Mouse (Mus musculus): ENCODE results near the gene Tbc1d1. TPM values are rescaled to one million over a fixed set of nuclear protein-coding genes. Genes with fewer than 3 reads are reported as not detected.

Gene Tbc1d1
- total and polyA plus RNA-seq, 2 experiments: 2.2 to 8.1 TPM

DNA sequence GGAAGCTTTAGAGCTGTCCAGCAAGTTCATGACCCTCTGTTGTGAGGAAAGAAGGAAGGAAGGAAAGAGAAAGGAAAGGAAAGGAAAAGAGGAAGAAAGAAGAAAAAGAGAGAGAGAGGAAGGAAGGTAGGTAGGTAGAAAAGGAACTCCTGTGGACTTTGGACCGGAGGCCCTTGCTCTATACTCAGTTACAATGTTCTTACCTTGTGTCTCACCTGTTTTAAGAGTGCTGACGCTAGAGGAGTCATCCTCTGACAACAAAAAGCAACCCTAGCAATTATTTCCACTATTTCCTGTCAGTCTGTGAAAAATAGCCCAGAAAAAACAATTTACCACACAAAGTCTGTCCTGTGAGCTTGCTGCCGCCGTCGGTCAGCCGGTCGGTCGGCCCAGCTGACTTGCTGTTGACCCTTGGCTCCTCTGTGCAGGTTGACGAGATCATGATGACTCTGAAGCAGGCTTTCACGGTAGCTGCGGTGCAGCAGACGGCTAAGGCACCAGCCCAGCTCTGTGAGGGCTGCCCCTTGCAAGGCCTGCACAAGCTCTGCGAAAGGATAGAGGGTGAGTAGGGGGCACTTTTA is 107.9 kb downstream of the Tbc1d1 start:
- no peaks in the 10 kb centered on the region for H3K4me1 ChIP-seq (ENCODE audit: control insufficient read depth, insufficient read depth, low read length)
- no peak for TF ChIP-seq POLR2A (IDR thresholded peaks at IDR 0.05; ENCODE audit: extremely low read depth, insufficient read depth, low read length)
- no peak for TF ChIP-seq CTCF (IDR thresholded peaks at IDR 0.05; ENCODE audit: low read depth, low read length)
- H3K27me3 ChIP-seq (ENCODE audit: control insufficient read depth, insufficient read depth, low read length): no peaks in the 10 kb centered on the region
- H3K27ac ChIP-seq (replicated peaks; ENCODE audit: insufficient read depth, low read depth, low read length): no peak overlapping the region
- H3K36me3 ChIP-seq (ENCODE audit: control insufficient read depth, insufficient read depth, low read length): no peaks in the 10 kb centered on the region
- no peak overlapping the region for H3K9ac ChIP-seq (ENCODE audit: low read depth, low read length)
- no peaks in the 10 kb centered on the region for H3K79me2 ChIP-seq (ENCODE audit: control insufficient read depth, insufficient read depth, low read length)
- H3K4me3 ChIP-seq (ENCODE audit: insufficient read depth, low read depth, low read length): no peak overlapping the region
- 56% methylated on average over 13 of the region's 13 CpGs for WGBS
- no peak for DNase-seq (ENCODE audit: extremely low read depth, low read depth, low spot score)

DNA sequence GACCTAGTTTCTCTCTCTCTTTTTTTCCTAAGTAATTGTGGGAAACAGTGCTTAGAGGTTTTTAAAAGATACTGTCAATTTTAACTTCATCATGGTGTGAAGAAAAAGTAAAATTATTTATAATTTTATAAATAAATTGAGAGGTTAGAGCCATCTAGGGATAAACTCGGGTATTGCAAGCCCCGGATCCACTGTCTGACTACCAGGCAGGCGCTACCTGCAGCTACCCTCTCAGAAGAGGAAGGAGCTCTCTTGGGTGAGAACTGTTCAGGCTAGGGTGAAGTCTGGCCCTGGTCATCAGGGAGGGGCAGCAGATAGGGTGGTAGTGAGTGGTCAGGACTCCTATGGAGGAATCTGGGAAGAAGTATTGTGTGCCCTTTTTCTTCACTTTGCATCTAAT is 109.0 kb downstream of the Tbc1d1 start:
- Histone ChIP-seq H3K4me1 (ENCODE audit: control insufficient read depth, insufficient read depth, low read length) (no peaks in the 10 kb centered on the region), H3K27ac (replicated peaks; ENCODE audit: insufficient read depth, low read depth, low read length) (no peak overlapping the region), H3K4me3 (ENCODE audit: insufficient read depth, low read depth, low read length) (no peak overlapping the region), H3K27me3 (ENCODE audit: control insufficient read depth, insufficient read depth, low read length) (no peaks in the 10 kb centered on the region), H3K36me3 (ENCODE audit: control insufficient read depth, insufficient read depth, low read length) (no peaks in the 10 kb centered on the region), H3K9ac (ENCODE audit: low read depth, low read length) (no peak overlapping the region), H3K79me2 (ENCODE audit: control insufficient read depth, insufficient read depth, low read length) (no peaks in the 10 kb centered on the region)
- WGBS: 28% methylated on average over 3 of the region's 3 CpGs
- DNase-seq (ENCODE audit: extremely low read depth, low read depth, low spot score): no peak
- TF ChIP-seq CTCF (IDR thresholded peaks at IDR 0.05; ENCODE audit: low read depth, low read length) (peak; percentile 54), POLR2A (IDR thresholded peaks at IDR 0.05; ENCODE audit: extremely low read depth, insufficient read depth, low read length) (no peak)

DNA sequence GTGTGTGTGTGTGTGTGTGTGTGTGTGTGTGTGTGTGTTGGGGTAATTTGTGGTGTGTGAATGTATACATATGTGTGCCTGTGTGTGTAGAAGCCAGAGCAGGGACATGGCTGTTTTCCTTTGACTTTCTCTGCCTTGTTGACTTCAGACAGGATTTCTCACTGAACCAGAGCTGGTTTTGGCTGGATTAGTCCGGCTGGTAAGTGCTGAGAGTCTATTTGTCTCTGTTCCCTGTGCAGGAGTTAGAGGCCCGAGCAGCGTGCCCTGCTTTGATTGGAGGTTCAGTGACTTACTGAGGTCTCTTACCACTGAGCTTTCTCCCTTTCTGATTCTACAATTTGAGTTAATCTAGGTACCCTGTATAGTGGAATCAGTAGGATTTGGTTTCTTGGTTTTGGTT is 109.8 kb downstream of the Tbc1d1 start:
- no peak for TF ChIP-seq POLR2A (IDR thresholded peaks at IDR 0.05; ENCODE audit: extremely low read depth, insufficient read depth, low read length)
- no peak for TF ChIP-seq CTCF (IDR thresholded peaks at IDR 0.05; ENCODE audit: low read depth, low read length)
- WGBS: 76% methylated on average over 3 of the region's 3 CpGs
- no peaks in the 10 kb centered on the region for H3K27me3 ChIP-seq (ENCODE audit: control insufficient read depth, insufficient read depth, low read length)
- H3K4me1 ChIP-seq (ENCODE audit: control insufficient read depth, insufficient read depth, low read length): no peaks in the 10 kb centered on the region
- H3K79me2 ChIP-seq (ENCODE audit: control insufficient read depth, insufficient read depth, low read length): no peaks in the 10 kb centered on the region
- no peak overlapping the region for H3K27ac ChIP-seq (replicated peaks; ENCODE audit: insufficient read depth, low read depth, low read length)
- no peaks in the 10 kb centered on the region for H3K36me3 ChIP-seq (ENCODE audit: control insufficient read depth, insufficient read depth, low read length)
- no peak overlapping the region for H3K9ac ChIP-seq (ENCODE audit: low read depth, low read length)
- no peak overlapping the region for H3K4me3 ChIP-seq (ENCODE audit: insufficient read depth, low read depth, low read length)
- no peak for DNase-seq (ENCODE audit: extremely low read depth, low read depth, low spot score)

DNA sequence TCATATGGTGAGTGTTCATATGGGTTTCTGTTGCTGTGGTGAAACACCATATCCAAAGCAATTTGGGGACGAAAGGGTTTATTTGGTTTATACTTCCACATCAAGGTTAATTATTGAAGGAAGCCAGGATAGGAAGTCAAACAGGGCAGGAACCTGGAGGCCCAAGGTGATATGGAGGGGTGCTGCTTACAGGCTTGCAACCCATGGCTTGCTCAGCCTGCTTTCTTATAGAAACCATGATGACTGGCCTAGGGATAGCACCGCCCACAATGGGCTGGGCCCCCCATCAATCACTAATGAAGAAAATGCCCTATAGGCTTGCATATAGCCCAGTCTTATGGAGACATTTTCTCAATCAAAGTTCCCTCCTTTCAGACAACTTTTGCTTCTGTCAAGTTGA is 110.4 kb downstream of the Tbc1d1 start:
- H3K9ac ChIP-seq (ENCODE audit: low read depth, low read length): no peak overlapping the region
- H3K79me2 ChIP-seq (ENCODE audit: control insufficient read depth, insufficient read depth, low read length): no peaks in the 10 kb centered on the region
- no peak overlapping the region for H3K27ac ChIP-seq (replicated peaks; ENCODE audit: insufficient read depth, low read depth, low read length)
- H3K27me3 ChIP-seq (ENCODE audit: control insufficient read depth, insufficient read depth, low read length): no peaks in the 10 kb centered on the region
- 65% methylated on average over 2 of the region's 2 CpGs for WGBS
- TF ChIP-seq POLR2A (IDR thresholded peaks at IDR 0.05; ENCODE audit: extremely low read depth, insufficient read depth, low read length) (no peak), CTCF (IDR thresholded peaks at IDR 0.05; ENCODE audit: low read depth, low read length) (no peak)
- no peaks in the 10 kb centered on the region for H3K4me1 ChIP-seq (ENCODE audit: control insufficient read depth, insufficient read depth, low read length)
- H3K36me3 ChIP-seq (ENCODE audit: control insufficient read depth, insufficient read depth, low read length): no peaks in the 10 kb centered on the region
- DNase-seq (ENCODE audit: extremely low read depth, low read depth, low spot score): no peak
- H3K4me3 ChIP-seq (ENCODE audit: insufficient read depth, low read depth, low read length): no peak overlapping the region

DNA sequence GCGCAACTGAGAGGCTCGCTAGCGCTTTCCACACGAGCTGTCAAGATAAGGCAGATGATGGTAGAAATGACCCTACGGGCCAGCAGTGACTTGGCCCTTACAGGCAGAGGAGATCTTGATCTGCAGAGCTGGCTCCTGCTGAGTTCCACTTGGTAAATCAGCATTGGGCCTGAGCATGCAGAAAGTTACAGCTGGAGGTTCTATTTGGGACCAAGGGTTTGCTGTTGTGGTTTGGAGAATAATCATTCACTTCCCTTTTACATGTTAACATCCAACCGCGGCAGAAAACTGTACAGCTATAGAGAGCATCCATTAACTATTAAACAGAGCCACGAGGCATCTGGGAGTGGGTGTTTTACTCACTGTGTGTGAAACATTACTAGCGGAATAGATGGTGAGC is 111.2 kb downstream of the Tbc1d1 start:
- Histone ChIP-seq H3K36me3 (ENCODE audit: control insufficient read depth, insufficient read depth, low read length) (no peaks in the 10 kb centered on the region), H3K9ac (ENCODE audit: low read depth, low read length) (no peak overlapping the region), H3K27me3 (ENCODE audit: control insufficient read depth, insufficient read depth, low read length) (no peaks in the 10 kb centered on the region), H3K27ac (replicated peaks; ENCODE audit: insufficient read depth, low read depth, low read length) (no peak overlapping the region), H3K79me2 (ENCODE audit: control insufficient read depth, insufficient read depth, low read length) (no peaks in the 10 kb centered on the region), H3K4me3 (ENCODE audit: insufficient read depth, low read depth, low read length) (no peak overlapping the region), H3K4me1 (ENCODE audit: control insufficient read depth, insufficient read depth, low read length) (no peaks in the 10 kb centered on the region)
- WGBS: 91% methylated on average over 9 of the region's 9 CpGs
- no peak for TF ChIP-seq POLR2A (IDR thresholded peaks at IDR 0.05; ENCODE audit: extremely low read depth, insufficient read depth, low read length)
- no peak for TF ChIP-seq CTCF (IDR thresholded peaks at IDR 0.05; ENCODE audit: low read depth, low read length)
- DNase-seq (ENCODE audit: extremely low read depth, low read depth, low spot score): no peak

DNA sequence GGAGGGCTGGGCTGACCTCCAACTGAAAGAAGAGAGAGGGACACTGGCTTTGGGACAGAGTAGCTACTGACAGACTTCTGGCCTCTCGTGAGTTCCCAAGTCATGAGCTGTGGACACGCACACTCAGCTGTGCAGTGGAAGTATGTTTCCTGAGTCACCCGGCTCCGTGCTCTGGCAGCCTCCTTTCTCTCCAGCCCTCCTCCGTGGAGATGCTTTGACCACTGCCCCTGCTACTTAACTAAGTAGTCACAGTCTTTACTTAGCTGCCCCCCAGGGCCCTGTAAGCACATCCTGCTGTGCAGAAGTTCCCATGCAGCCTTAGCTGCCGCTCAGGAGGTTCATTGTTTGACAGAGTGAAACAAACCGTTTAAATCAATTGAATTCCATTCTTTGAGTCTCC is 113.6 kb downstream of the Tbc1d1 start:
- H3K4me3 ChIP-seq (ENCODE audit: insufficient read depth, low read depth, low read length): no peak overlapping the region
- H3K4me1 ChIP-seq (ENCODE audit: control insufficient read depth, insufficient read depth, low read length): no peaks in the 10 kb centered on the region
- H3K27me3 ChIP-seq (ENCODE audit: control insufficient read depth, insufficient read depth, low read length): no peaks in the 10 kb centered on the region
- no peak overlapping the region for H3K9ac ChIP-seq (ENCODE audit: low read depth, low read length)
- no peak for DNase-seq (ENCODE audit: extremely low read depth, low read depth, low spot score)
- TF ChIP-seq POLR2A (IDR thresholded peaks at IDR 0.05; ENCODE audit: extremely low read depth, insufficient read depth, low read length): no peak
- no peaks in the 10 kb centered on the region for H3K79me2 ChIP-seq (ENCODE audit: control insufficient read depth, insufficient read depth, low read length)
- 62% methylated on average over 7 of the region's 7 CpGs for WGBS
- H3K36me3 ChIP-seq (ENCODE audit: control insufficient read depth, insufficient read depth, low read length): no peaks in the 10 kb centered on the region
- no peak overlapping the region for H3K27ac ChIP-seq (replicated peaks; ENCODE audit: insufficient read depth, low read depth, low read length)

Measured in liver, adult 2 months (tissue).